Mouse (Mus musculus) bone marrow macrophage, adult 2 months (primary cell): ENCODE results near the gene Wdr61.

ENCODE experiments used
- CTCF ChIP-seq: IDR thresholded peaks from 2 replicates; pipeline ENCODE4 v1.5.1; 2012; ENCODE audit warnings: low read depth, mild to moderate bottlenecking, low read length, moderate library complexity
- POLR2A ChIP-seq: IDR thresholded peaks from 2 replicates; pipeline ENCODE4 v1.6.1; 2012; ENCODE audit warnings: mild to moderate bottlenecking, low read depth, low read length, borderline replicate concordance

DNA sequence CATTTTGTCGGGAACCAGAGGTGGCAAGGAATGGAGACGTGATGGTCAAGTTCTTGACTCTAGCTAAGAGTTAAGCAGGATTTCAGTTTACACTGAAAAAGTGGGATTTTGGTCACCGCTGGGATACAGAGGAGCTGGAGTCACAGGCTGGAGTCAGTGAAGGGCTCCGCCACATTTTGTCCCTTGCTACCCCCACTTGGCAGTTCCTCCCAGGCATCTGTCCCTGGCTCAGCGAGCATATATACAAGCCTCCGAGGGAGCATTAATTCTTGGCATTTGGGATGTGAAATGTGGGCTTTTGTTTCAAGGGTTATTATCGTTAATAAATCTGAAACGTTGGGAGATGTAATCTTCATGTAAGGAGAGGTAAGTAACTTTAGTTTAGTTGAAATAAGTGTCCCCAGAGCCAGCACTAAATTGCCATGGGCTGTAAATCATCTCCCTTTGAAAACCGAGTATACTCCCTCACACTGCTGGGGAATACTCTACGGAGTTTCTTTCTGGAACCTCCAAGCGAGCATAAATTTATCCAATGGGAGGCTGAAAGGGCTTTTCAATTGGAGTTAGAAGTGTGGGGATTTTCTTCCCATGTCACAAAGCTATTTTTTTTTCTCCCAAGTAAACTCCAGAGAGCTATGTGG, 35.9 kb upstream of the Wdr61 start:
- TF ChIP-seq CTCF: no peak
- TF ChIP-seq POLR2A: no peak
